In genomic region chr11:88557828-88558580, GRCm38 (mm10) we compare ENCODE assay signal across 11 mouse cellular contexts.
DNase-seq lines count a peak whose midpoint lies in the region; ATAC-seq and TF ChIP-seq lines count a peak whose summit lies in the region.
"Had no signal": no experiment of that assay in that cellular context is flagged by ENCODE, and none has a peak within 500 bp of the region (broad histone marks: within the 10 kb centered on the region; RNA-seq: fewer than 3 reads in every experiment).

No protein-coding gene starts in this region.

- H3K4me3 ChIP-seq in intestine, embryonic 14.5 days (ENCODE audit: low read depth, low read length), result no peak overlapping the region
- H3K4me3 ChIP-seq in intestine, embryonic 15.5 days (replicated peaks), result no peak overlapping the region
- H3K4me3 ChIP-seq in brown adipose tissue, adult 24 weeks (ENCODE audit: insufficient read depth, low read depth, low read length), result no peak overlapping the region
- H3K4me3 ChIP-seq in intestine, postnatal 0 days (ENCODE audit: low read depth, low read length), result no peak overlapping the region
- no peak overlapping the region for H3K4me3 ChIP-seq in midbrain, embryonic 16.5 days (ENCODE audit: low read depth, low read length)

- H3K4me2 ChIP-seq in intestine, embryonic 14.5 days (ENCODE audit: low read length), result no peak overlapping the region
- no peak overlapping the region for H3K4me2 ChIP-seq in intestine, embryonic 15.5 days (replicated peaks)
- no peak overlapping the region for H3K4me2 ChIP-seq in intestine, postnatal 0 days (replicated peaks; ENCODE audit: low read depth)
- H3K4me2 ChIP-seq in midbrain, embryonic 16.5 days (ENCODE audit: low read length), result no peak overlapping the region

- H3K9ac ChIP-seq in intestine, embryonic 14.5 days (ENCODE audit: low read length), result no peak overlapping the region
- H3K9ac ChIP-seq in intestine, embryonic 15.5 days, result no peak overlapping the region
- no peak overlapping the region for H3K9ac ChIP-seq in intestine, postnatal 0 days (ENCODE audit: low read depth, low read length)
- no peak overlapping the region for H3K9ac ChIP-seq in midbrain, embryonic 16.5 days (ENCODE audit: low read depth, low read length)

- DNase-seq in intestine, embryonic 14.5 days (ENCODE audit: low spot score), result no peak
- no peak for DNase-seq in B cell, adult 2 months
- DNase-seq in testis, postnatal 10 days (ENCODE audit: low spot score), result no peak
- DNase-seq: cerebellum, adult 11-12 months; layer of hippocampus, postnatal 36 days; thymus, postnatal 36 days had no signal

- ATAC-seq in intestine, embryonic 14.5 days (replicated peaks; ENCODE audit: low FRiP score, low TSS enrichment, low read depth), result no peak
- no peak for ATAC-seq in intestine, embryonic 15.5 days
- no peak for ATAC-seq in intestine, postnatal 0 days
- ATAC-seq in midbrain, embryonic 16.5 days, result no peak
- no peak for ATAC-seq in erythroblast, adult 5-6 weeks (replicated peaks; ENCODE audit: low FRiP score, poor library complexity, severe bottlenecking)

- no peak for TF ChIP-seq CTCF in intestine, postnatal 0 days (IDR thresholded peaks at IDR 0.05; ENCODE audit: low read depth)

- H3K36me3 ChIP-seq in intestine, embryonic 14.5 days (ENCODE audit: control insufficient read depth, insufficient read depth, low read length), result no peaks in the 10 kb centered on the region
- H3K36me3 ChIP-seq in intestine, embryonic 15.5 days, result no peaks in the 10 kb centered on the region
- H3K36me3 ChIP-seq in intestine, postnatal 0 days (ENCODE audit: control insufficient read depth, insufficient read depth), result no peaks in the 10 kb centered on the region
- no peaks in the 10 kb centered on the region for H3K36me3 ChIP-seq in midbrain, embryonic 16.5 days (ENCODE audit: control insufficient read depth, insufficient read depth, low read length)

- WGBS in intestine, embryonic 14.5 days, result 40% methylated on average over 6 of the region's 6 CpGs
- WGBS in intestine, embryonic 15.5 days, result 41% methylated on average over 6 of the region's 6 CpGs
- WGBS in intestine, postnatal 0 days, result 41% methylated on average over 6 of the region's 6 CpGs
- 77% methylated on average over 6 of the region's 6 CpGs for WGBS in midbrain, embryonic 16.5 days

- H3K4me1 ChIP-seq in intestine, embryonic 14.5 days (replicated peaks; ENCODE audit: control insufficient read depth, insufficient read depth, low read length), result peaks cover 83% of the 10 kb centered on the region
- H3K4me1 ChIP-seq in intestine, embryonic 15.5 days (replicated peaks), result peaks cover 68% of the 10 kb centered on the region
- H3K4me1 ChIP-seq in brown adipose tissue, adult 24 weeks (ENCODE audit: control insufficient read depth, insufficient read depth, insufficient read length, low read length), result peaks cover 33% of the 10 kb centered on the region
- peaks cover 44% of the 10 kb centered on the region for H3K4me1 ChIP-seq in intestine, postnatal 0 days (replicated peaks; ENCODE audit: control insufficient read depth, insufficient read depth, low read length)
- peaks cover 31% of the 10 kb centered on the region for H3K4me1 ChIP-seq in midbrain, embryonic 16.5 days (ENCODE audit: control insufficient read depth, insufficient read depth, low read length)

- H3K27ac ChIP-seq in intestine, embryonic 14.5 days (ENCODE audit: low read depth), result peak overlapping the region; percentile 47; the same call in 1 of the 2 replicates
- H3K27ac ChIP-seq in intestine, embryonic 15.5 days, result no peak overlapping the region; the same call in 1 of the 2 replicates
- H3K27ac ChIP-seq in brown adipose tissue, adult 24 weeks (replicated peaks; ENCODE audit: low read depth, low read length), result 0 out of 2 replicates have a peak overlapping the region, but pooled peaks have one; percentile 14
- peak overlapping the region; percentile 70 for H3K27ac ChIP-seq in intestine, postnatal 0 days (ENCODE audit: low read depth, low read length)
- 0 out of 2 replicates have a peak overlapping the region, but pooled peaks have one; percentile 6 for H3K27ac ChIP-seq in midbrain, embryonic 16.5 days (ENCODE audit: low read length)

- no peaks in the 10 kb centered on the region for H3K27me3 ChIP-seq in intestine, embryonic 14.5 days (replicated peaks; ENCODE audit: control insufficient read depth, insufficient read depth, low read length)
- H3K27me3 ChIP-seq in intestine, embryonic 15.5 days (replicated peaks), result no peaks in the 10 kb centered on the region
- H3K27me3 ChIP-seq in intestine, postnatal 0 days (replicated peaks; ENCODE audit: control insufficient read depth, insufficient read depth, low read length), result no peaks in the 10 kb centered on the region
- no peaks in the 10 kb centered on the region for H3K27me3 ChIP-seq in midbrain, embryonic 16.5 days (ENCODE audit: control insufficient read depth, insufficient read depth, low read depth, low read length)

- H3K9me3 ChIP-seq in intestine, embryonic 14.5 days (ENCODE audit: control insufficient read depth, low read length), result no peaks in the 10 kb centered on the region
- H3K9me3 ChIP-seq in intestine, embryonic 15.5 days, result no peaks in the 10 kb centered on the region
- no peaks in the 10 kb centered on the region for H3K9me3 ChIP-seq in intestine, postnatal 0 days (ENCODE audit: control insufficient read depth)
- no peaks in the 10 kb centered on the region for H3K9me3 ChIP-seq in midbrain, embryonic 16.5 days (replicated peaks; ENCODE audit: control insufficient read depth, low read length, poor library complexity, severe bottlenecking)
